Mouse (Mus musculus) heart, postnatal 0 days (tissue): ENCODE results near the gene Rhot2. TPM values are rescaled to one million over a fixed set of nuclear protein-coding genes. Genes with fewer than 3 reads are reported as not detected.
A peak's percentile ranks its signal among the peaks of the same experiment; 100 is the strongest.

Experiments
- ATAC-seq: fragments of 200-750 bp; cut with Nextera tagmentation; 2 replicates; pipeline ENCODE4 v1.8.0; 2017; ENCODE audit warnings: low read depth, moderate number of reproducible peaks, moderate library complexity; ENCODE audit not compliant: insufficient read depth
- DNase-seq: peaks from one replicate; pipeline ENCODE4 v3.0.0-alpha.2; 2016; ENCODE audit warnings: low spot score
- H3K27ac ChIP-seq: fragments of 300-500 bp; sonication (generic); 2 replicates; pipeline ENCODE4 v1.5.1; 2014; ENCODE audit warnings: low read depth, mild to moderate bottlenecking
- H3K27me3 ChIP-seq: fragments of 300-500 bp; sonication (generic); 2 replicates; pipeline ENCODE4 v1.6.1; 2014; ENCODE audit warnings: low read length, mixed read lengths; ENCODE audit not compliant: control insufficient read depth, insufficient read depth
- H3K36me3 ChIP-seq: fragments of 300-500 bp; sonication (generic); replicated peaks from 2 replicates; pipeline ENCODE4 v1.6.1; 2014; ENCODE audit warnings: low read length, mixed read lengths; ENCODE audit not compliant: control insufficient read depth, insufficient read depth
- H3K4me1 ChIP-seq: fragments of 300-500 bp; sonication (generic); 2 replicates; pipeline ENCODE4 v1.6.1; 2014; ENCODE audit warnings: antibody characterized with exemption; ENCODE audit not compliant: control insufficient read depth, insufficient read depth
- H3K4me2 ChIP-seq: fragments of 300-500 bp; sonication (generic); 2 replicates; pipeline ENCODE4 v1.6.1; 2014; ENCODE audit warnings: low read depth, mild to moderate bottlenecking, low read length, moderate library complexity
- H3K4me3 ChIP-seq: fragments of 300-500 bp; sonication (generic); 2 replicates; pipeline ENCODE4 v1.5.1; 2014; ENCODE audit warnings: low read depth, low read length
- H3K9ac ChIP-seq: fragments of 300-500 bp; sonication (generic); replicated peaks from 2 replicates; pipeline ENCODE4 v1.6.1; 2014; ENCODE audit warnings: low read depth, low read length, mixed read lengths
- H3K9me3 ChIP-seq: fragments of 300-500 bp; sonication (generic); replicated peaks from 2 replicates; pipeline ENCODE4 v1.6.1; 2016; ENCODE audit warnings: low read length; ENCODE audit not compliant: control insufficient read depth
- CTCF ChIP-seq: IDR thresholded peaks from 2 replicates; pipeline ENCODE4 v1.5.1; 2016; ENCODE audit warnings: antibody characterized with exemption, control low read depth, low read depth
- EP300 ChIP-seq: IDR thresholded peaks from 2 replicates; pipeline ENCODE4 v1.6.1; 2016; ENCODE audit warnings: antibody characterized with exemption, low read depth
- WGBS: fragments of 180-500 bp; shearing (Covaris S2); extraction: QIAGEN DNeasy Blood & Tissue Kit; methylation state at CpG from one replicate; pipeline ENCODE4 v1.1.7; 2014; 5-methylcytosine and 5-hydroxymethylcytosine counted together
- polyA plus RNA-seq: library from polyadenylated mRNA; unstranded; fragments of >200 nt; fragmentation: Nextera tagmentation; extraction: Ambion mirVana; gene quantifications from 2 replicates; pipeline ENCODE4 v1.2.1, GENCODE M21; 2015
- total RNA-seq: library from RNA; depleted of rRNA; stranded (reverse); fragments of >200 nt; gene quantifications from 2 replicates; pipeline ENCODE4 v1.2.3, GENCODE M21; 2014; ENCODE audit warnings: low replicate concordance

Rhot2 gene
- total and polyA plus RNA-seq, 2 experiments from 2014 or later: 27.5 to 88.2 TPM

- Histone ChIP-seq H3K36me3 (peaks cover 17% of the 10 kb centered on the region), H3K4me1 (peaks cover 21% of the 10 kb centered on the region), H3K9ac (peak overlapping the region; percentile 40), H3K4me2 (peak overlapping the region; percentile 78), H3K9me3 (no peaks in the 10 kb centered on the region), H3K27me3 (no peaks in the 10 kb centered on the region), H3K4me3 (peak overlapping the region; percentile 55), H3K27ac (peak overlapping the region; percentile 61)
- TF ChIP-seq EP300 (no peak), CTCF (no peak)
- 9% methylated on average over 6 of the region's 6 CpGs for WGBS
- DNase-seq (no peak), ATAC-seq (no peak)
These were observed 17.3 kb upstream of the Rhot2 start for GRCm38 (mm10) chr17:25861704-25862612.

DNA sequence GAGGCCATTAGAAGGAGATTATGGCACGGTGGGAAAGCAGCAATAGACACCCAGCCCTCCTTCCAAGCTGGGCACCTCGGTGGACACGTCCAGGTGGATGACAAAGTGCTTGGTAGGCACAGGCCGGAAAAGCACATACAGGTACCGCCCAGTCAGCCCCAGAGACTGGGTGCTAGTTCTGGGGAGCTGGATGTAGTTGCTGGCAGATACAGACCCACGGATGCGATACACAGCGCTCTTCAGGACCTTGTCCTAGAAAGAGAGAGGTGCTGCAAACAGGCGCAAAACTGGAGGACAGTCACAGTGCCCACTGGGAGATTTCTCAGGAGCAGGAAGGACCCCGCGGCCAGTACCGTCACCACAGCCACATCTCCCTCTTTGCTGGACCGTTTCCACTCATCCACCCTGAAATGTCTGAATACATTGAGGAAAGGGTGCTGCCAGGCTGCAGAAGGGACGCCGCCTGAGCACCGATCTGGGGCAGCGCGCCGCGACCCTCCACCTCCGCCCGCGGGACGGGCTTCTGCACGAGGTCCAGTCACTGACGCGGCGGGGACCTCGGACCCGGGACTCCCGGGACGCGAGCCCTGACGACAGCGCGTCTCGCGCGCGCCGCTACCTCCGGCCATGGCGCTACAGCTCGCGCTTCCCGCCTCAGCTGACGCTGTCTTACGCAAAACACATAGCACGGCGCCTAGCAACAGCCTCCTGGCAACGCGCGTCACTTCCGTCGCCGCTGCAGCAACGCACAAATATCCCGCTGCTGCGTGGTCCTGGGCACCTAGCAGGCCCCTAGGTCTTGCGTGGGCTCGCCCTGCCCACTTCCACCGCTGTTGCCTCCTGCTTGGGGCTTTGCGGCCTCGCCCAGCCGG is 16.4 kb upstream of the Rhot2 start, which contains the start of gene Wdr90:
Wdr90 (minus strand) TSS at position 670 of the 872 bp plus-strand sequence.
- Histone ChIP-seq H3K4me3 (peak within 1 kb of the TSS; percentile 55), H3K36me3 (peaks cover 17% of the 10 kb centered on the region), H3K4me1 (peaks cover 12% of the 10 kb centered on the region), H3K9me3 (no peaks in the 10 kb centered on the region), H3K27me3 (no peaks in the 10 kb centered on the region), H3K4me2 (peak within 1 kb of the TSS; percentile 78), H3K9ac (peak within 1 kb of the TSS; percentile 50), H3K27ac (peak within 1 kb of the TSS; percentile 61)
- WGBS: 3% methylated on average over 65 of the region's 65 CpGs
- DNase-seq (peak; percentile 90), ATAC-seq (peak; percentile 93)
- TF ChIP-seq EP300 (no peak), CTCF (no peak)

DNA sequence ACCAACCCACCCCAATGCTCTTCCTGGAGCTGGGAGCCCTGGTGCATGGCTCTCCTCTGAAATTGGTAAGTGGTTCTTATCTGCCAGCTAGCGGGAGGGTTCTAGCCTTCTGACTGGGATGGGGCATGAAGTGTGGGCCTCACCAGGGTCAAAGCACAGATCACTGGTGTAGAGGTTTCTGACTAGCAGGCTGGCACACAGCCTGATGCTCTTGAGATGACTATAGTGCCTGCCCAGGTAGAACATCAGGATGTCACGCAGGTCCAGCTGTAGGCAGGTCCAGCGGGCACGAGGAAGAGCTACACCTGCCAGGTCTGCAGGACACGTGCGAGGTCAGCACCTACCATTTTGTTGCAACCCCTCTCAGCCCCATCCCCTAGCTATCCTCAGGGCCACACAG is 15.6 kb upstream of the Rhot2 start:
- Histone ChIP-seq H3K27me3 (no peaks in the 10 kb centered on the region), H3K36me3 (peaks cover 17% of the 10 kb centered on the region), H3K27ac (no peak overlapping the region), H3K4me2 (no peak overlapping the region), H3K4me3 (no peak overlapping the region), H3K4me1 (peaks cover 9% of the 10 kb centered on the region), H3K9ac (no peak overlapping the region), H3K9me3 (no peaks in the 10 kb centered on the region)
- WGBS: 84% methylated on average over 6 of the region's 6 CpGs
- DNase-seq (no peak), ATAC-seq (no peak)
- no peak for TF ChIP-seq EP300

DNA sequence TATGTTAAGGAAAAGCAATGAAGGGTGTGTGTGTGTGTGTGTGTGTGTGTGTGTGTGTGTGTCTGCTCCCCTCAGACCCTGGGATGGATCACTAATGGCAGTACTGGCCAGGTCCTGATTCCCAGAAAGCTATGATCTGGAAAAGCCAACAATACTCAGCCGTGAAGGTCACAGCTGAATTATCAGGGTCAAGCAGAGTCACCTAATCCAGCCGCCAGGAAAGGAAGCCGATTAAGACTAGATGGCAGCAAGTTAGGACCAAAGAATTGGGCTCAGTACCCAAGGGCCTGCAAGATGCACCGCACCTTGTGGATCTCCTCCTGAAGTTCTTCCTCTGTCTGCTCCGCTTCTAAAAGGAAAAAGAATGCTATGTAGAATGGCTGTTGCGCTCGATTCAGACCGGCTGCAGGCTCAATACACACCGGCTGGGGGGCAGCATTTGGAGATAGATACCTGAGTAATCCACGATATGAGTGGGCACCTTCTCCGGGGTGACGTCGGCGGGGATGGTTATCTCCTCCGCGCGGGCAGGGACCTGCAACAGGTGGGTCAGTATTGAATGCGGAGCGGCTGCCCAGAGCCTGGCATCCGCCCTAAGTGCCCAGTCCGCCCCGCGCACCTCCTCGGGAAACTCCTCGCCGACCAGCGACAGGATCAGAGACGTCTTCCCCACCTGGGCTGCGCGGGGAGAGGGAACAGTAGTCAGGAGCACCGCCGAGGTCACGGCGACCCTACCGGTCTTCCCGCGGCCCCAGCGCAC is 835 bp downstream of the Rhot2 start:
- TF ChIP-seq CTCF: no peak
- no peak for TF ChIP-seq EP300
- under 1% methylated on average over 38 of the region's 38 CpGs for WGBS
- Histone ChIP-seq H3K36me3 (peaks cover 43% of the 10 kb centered on the region), H3K9me3 (no peaks in the 10 kb centered on the region), H3K9ac (peak overlapping the region; percentile 84), H3K4me1 (peaks cover 12% of the 10 kb centered on the region; the same call in 1 of the 2 replicates), H3K4me3 (peak overlapping the region; percentile 80), H3K4me2 (peak overlapping the region; percentile 93), H3K27me3 (no peaks in the 10 kb centered on the region), H3K27ac (peak overlapping the region; percentile 93)
- DNase-seq: no peak
- ATAC-seq: peak; percentile 37; the same call in 1 of the 2 replicates

DNA sequence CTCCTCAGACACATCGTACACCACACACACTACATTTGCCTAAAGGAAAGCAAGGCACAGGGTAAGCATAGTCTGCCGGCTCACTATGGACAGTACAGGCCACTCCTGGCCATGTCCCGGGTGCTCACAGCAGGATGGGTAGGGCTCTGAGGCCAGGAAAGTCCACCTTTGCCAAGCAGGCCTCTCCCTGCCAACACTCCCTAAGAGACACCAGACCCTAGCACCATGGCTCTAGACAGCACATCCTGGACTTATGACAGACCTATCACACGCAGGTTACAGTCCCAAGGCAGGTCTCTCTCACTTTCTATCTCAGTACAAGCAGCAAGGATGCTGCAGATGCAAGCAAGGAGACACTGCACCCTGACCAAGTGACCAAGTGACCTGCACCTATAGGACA is 1.5 kb downstream of the Rhot2 start:
- Histone ChIP-seq H3K4me2 (peak overlapping the region; percentile 93), H3K9me3 (no peaks in the 10 kb centered on the region), H3K4me1 (peaks cover 12% of the 10 kb centered on the region; the same call in 1 of the 2 replicates), H3K9ac (peak overlapping the region; percentile 84), H3K27ac (peak overlapping the region; percentile 93; the same call in 1 of the 2 replicates), H3K4me3 (peak overlapping the region; percentile 80), H3K27me3 (no peaks in the 10 kb centered on the region), H3K36me3 (peaks cover 49% of the 10 kb centered on the region)
- no peak for DNase-seq
- TF ChIP-seq EP300 (no peak), CTCF (no peak)
- WGBS: 85% methylated on average over 4 of the region's 4 CpGs
- no peak for ATAC-seq
